Mouse (Mus musculus) CH12.LX (cell line): Measurements from ENCODE around the gene Bysl. TPM values are rescaled to one million over a fixed set of nuclear protein-coding genes. Genes with fewer than 3 reads are reported as not detected.

Source experiments
- DNase-seq: peaks from one replicate; pipeline ENCODE4 v3.0.0-alpha.2; 2013; ENCODE audit errors: extremely low read depth
- H3K27ac ChIP-seq: 2 replicates; pipeline ENCODE4 v1.5.1; 2012; ENCODE audit warnings: low read depth, mild to moderate bottlenecking, control low read depth, moderate library complexity; ENCODE audit not compliant: insufficient read depth
- H3K27me3 ChIP-seq: replicated peaks from 2 replicates; pipeline ENCODE3; 2012; ENCODE audit warnings: inconsistent platforms
- H3K36me3 ChIP-seq, 2 experiments: replicated peaks in 1 of 2; 2 replicates each; pipeline versions ENCODE3 to v1.6.1; 2012; ENCODE audit warnings: inconsistent platforms in 1 of 2, low read length in 1 of 2, mild to moderate bottlenecking in 1 of 2, mixed read lengths in 1 of 2, moderate library complexity in 1 of 2; ENCODE audit not compliant: control insufficient read depth in 1 of 2, insufficient read depth in 1 of 2
- H3K4me1 ChIP-seq, 2 experiments: 2 replicates each; pipeline ENCODE4 v1.6.1; 2012; ENCODE audit warnings: inconsistent platforms in 1 of 2, moderate library complexity in 1 of 2; ENCODE audit not compliant: insufficient read depth in 2 of 2, control insufficient read depth in 1 of 2
- H3K4me2 ChIP-seq: 2 replicates; pipeline ENCODE4 v1.6.1; 2012; ENCODE audit warnings: low read depth, mild to moderate bottlenecking, control low read depth; ENCODE audit not compliant: poor library complexity, insufficient read depth, severe bottlenecking
- H3K4me3 ChIP-seq, 3 experiments: fragments of 150-350 bp in 1 of 3; sonication (generic) in 1 of 3; replicated peaks in 1 of 3; 2 replicates each; pipeline versions ENCODE3 to v1.5.1; 2011 to 2012; ENCODE audit warnings: low read depth in 2 of 3, low read length in 2 of 3, mild to moderate bottlenecking in 2 of 3, moderate library complexity in 2 of 3, control low read depth in 1 of 3, improper control_type of control experiment in 1 of 3, inconsistent platforms in 1 of 3, mixed read lengths in 1 of 3; ENCODE audit not compliant: poor library complexity in 1 of 3
- H3K79me2 ChIP-seq: replicated peaks from 2 replicates; pipeline ENCODE4 v1.6.1; 2012; ENCODE audit warnings: mild to moderate bottlenecking, moderate library complexity; ENCODE audit not compliant: control insufficient read depth, poor library complexity, insufficient read depth, severe bottlenecking; ENCODE audit errors: extremely low read depth
- H3K9ac ChIP-seq: 2 replicates; pipeline ENCODE4 v1.6.1; 2012; ENCODE audit warnings: low read depth, mild to moderate bottlenecking, control low read depth, moderate library complexity; ENCODE audit not compliant: insufficient read depth
- H3K9me3 ChIP-seq: replicated peaks from 2 replicates; pipeline ENCODE3; 2012; ENCODE audit warnings: low read length, inconsistent platforms, mixed read lengths
- CHD1 ChIP-seq: IDR thresholded peaks from 2 replicates; pipeline ENCODE4 v1.6.1; 2012; ENCODE audit warnings: low read depth, low read length, improper control_type of control experiment, inconsistent platforms
- CHD2 ChIP-seq: IDR thresholded peaks from 2 replicates; pipeline ENCODE4 v1.6.1; 2011; ENCODE audit warnings: low read length, improper control_type of control experiment
- E2F4 ChIP-seq: IDR thresholded peaks from 2 replicates; pipeline ENCODE4 v1.6.1; 2011; ENCODE audit warnings: low read depth, low read length, improper control_type of control experiment; ENCODE audit not compliant: insufficient replicate concordance
- ETS1 ChIP-seq: conservative IDR thresholded peaks from 2 replicates; pipeline ENCODE4 v1.6.1; 2012; ENCODE audit warnings: low read depth, mild to moderate bottlenecking, inconsistent platforms, low read length, improper control_type of control experiment, moderate library complexity
- GABPA ChIP-seq: IDR thresholded peaks from 2 replicates; pipeline ENCODE4 v1.6.1; 2012; ENCODE audit warnings: low read depth, low read length, improper control_type of control experiment, inconsistent platforms; ENCODE audit not compliant: insufficient replicate concordance
- KAT2A ChIP-seq: IDR thresholded peaks from 2 replicates; pipeline ENCODE4 v1.6.1; 2012; ENCODE audit warnings: low read length, improper control_type of control experiment, inconsistent platforms; ENCODE audit not compliant: insufficient replicate concordance
- MAFK ChIP-seq: IDR thresholded peaks from 2 replicates; pipeline ENCODE4 v1.6.1; 2011; ENCODE audit warnings: low read length, improper control_type of control experiment; ENCODE audit not compliant: insufficient replicate concordance
- MAZ ChIP-seq: IDR thresholded peaks from 2 replicates; pipeline ENCODE4 v1.6.1; 2012; ENCODE audit warnings: low read depth, mild to moderate bottlenecking, inconsistent platforms, low read length, improper control_type of control experiment, moderate library complexity
- MEF2A ChIP-seq: IDR thresholded peaks from 2 replicates; pipeline ENCODE4 v1.6.1; 2014; ENCODE audit warnings: low read depth, mild to moderate bottlenecking, inconsistent platforms, low read length, improper control_type of control experiment, borderline replicate concordance
- RCOR1 ChIP-seq: conservative IDR thresholded peaks from 2 replicates; pipeline ENCODE4 v1.6.1; 2012; ENCODE audit warnings: low read depth, mild to moderate bottlenecking, inconsistent platforms, low read length, improper control_type of control experiment
- SMC3 ChIP-seq: IDR thresholded peaks from 2 replicates; pipeline ENCODE4 v1.6.1; 2011; ENCODE audit warnings: low read depth, low read length, improper control_type of control experiment
- TBP ChIP-seq: conservative IDR thresholded peaks from 2 replicates; pipeline ENCODE4 v1.6.1; 2011; ENCODE audit warnings: low read depth, low read length, improper control_type of control experiment
- TCF12 ChIP-seq: IDR thresholded peaks from 2 replicates; pipeline ENCODE4 v1.6.1; 2014; ENCODE audit warnings: low read depth, mild to moderate bottlenecking, inconsistent platforms, low read length, improper control_type of control experiment
- USF1 ChIP-seq: IDR thresholded peaks from 2 replicates; pipeline ENCODE4 v1.6.1; 2014; ENCODE audit warnings: low read depth, mild to moderate bottlenecking, inconsistent platforms, low read length, improper control_type of control experiment
- USF2 ChIP-seq: conservative IDR thresholded peaks from 2 replicates; pipeline ENCODE4 v1.6.1; 2011; ENCODE audit warnings: low read depth, low read length, improper control_type of control experiment
- dilution Hi-C: fragments of 300-500 bp; cut with MboI; formaldehyde crosslinking; loops from 2 replicates; pipeline ENCODE4 v1.14.3; 2020; ENCODE audit warnings: low sequenced_read_pairs; ENCODE audit not compliant: extremely low pct_unique_long_range_greater_than_20kb, extremely low pct_ligation_motif_present
- in situ Hi-C: fragments of 300-500 bp; cut with MboI; formaldehyde crosslinking; loops from 3 replicates; pipeline ENCODE4 v1.14.3; 2019; ENCODE audit warnings: low sequenced_read_pairs, low pct_ligation_motif_present, low pct_unique_long_range_greater_than_20kb, mixed read lengths
- polyA plus RNA-seq: library from polyadenylated mRNA; unstranded; fragments of >175 nt; gene quantifications from 2 replicates; pipeline ENCODE4 v1.2.1, GENCODE M21; 2012; ENCODE audit warnings: low read depth; ENCODE audit not compliant: insufficient read length
- total RNA-seq, 2 experiments: library from RNA; depleted of rRNA; stranded (reverse); fragments of 300-350 nt in 1 of 2; fragments of >200 nt in 1 of 2; gene quantifications; 2 replicates each; pipeline ENCODE4 v1.2.3; 2012 to 2014

The Bysl gene
- total and polyA plus RNA-seq, 3 experiments, result 24.0 to 60.5 (median 28.0) TPM

DNA sequence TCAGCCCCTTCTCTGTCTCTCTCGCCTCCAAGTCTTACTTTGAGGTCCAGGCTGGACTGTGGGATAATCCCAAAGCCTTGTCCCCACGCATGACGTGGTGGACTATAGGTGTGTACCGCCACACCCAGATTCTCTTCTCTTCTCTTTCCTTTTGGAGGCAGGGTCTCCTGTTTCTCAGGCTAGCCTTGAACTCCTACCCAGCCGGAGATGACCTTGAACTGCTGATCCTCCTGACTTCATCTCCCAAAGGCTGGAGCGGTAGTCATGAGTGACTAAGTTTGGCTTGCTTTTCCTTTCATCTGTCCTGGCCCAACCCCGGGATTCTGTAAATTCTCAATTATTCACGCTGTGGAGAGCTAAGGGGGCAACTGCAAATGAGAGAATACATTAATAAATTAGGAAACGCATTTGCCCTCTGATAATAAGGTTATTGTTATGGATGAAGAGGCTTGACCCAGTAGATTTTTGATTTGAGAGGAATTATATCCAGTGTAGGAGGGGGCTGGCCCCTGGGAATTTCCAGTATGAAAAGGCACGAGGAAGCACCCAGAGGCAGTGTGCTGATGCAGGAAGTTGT lies 42.3 kb downstream of the Bysl start:
- Histone ChIP-seq H3K4me2 (no peak overlapping the region), H3K36me3 (no peaks in the 10 kb centered on the region), H3K4me3 (no peak overlapping the region), H3K4me1 (no peaks in the 10 kb centered on the region), H3K9me3 (no peaks in the 10 kb centered on the region), H3K79me2 (no peaks in the 10 kb centered on the region), H3K9ac (no peak overlapping the region), H3K27ac (no peak overlapping the region), H3K27me3 (peaks cover 3% of the 10 kb centered on the region)
- no peak for DNase-seq
- in situ Hi-C loops, result no loop called here
- dilution Hi-C loops, result no loop called here
- TF ChIP-seq MAFK (no peak), CHD2 (no peak), ETS1 (no peak), TBP (no peak), RCOR1 (no peak), MEF2A (no peak), E2F4 (no peak), CHD1 (no peak), USF1 (no peak)

DNA sequence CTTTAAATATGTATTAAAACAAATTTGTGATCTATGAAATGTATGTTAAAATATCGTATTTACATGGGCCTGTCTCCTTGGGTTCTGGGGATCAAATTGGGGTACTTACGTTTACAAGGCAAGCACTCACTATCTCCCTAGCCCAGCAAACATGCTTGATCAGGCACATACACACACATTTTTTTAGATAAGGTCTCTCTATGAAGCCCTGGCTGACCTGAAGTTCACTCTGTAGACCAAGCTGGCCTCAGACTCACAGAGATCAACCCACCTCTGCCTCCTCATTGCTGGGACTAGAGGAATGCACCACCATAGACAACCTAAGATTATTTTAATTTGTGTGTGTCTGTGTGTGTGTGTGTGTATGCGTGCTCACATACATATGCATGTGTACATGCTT lies 42.9 kb downstream of the Bysl start:
- Histone ChIP-seq H3K27ac (no peak overlapping the region), H3K79me2 (no peaks in the 10 kb centered on the region), H3K4me2 (no peak overlapping the region), H3K4me1 (no peaks in the 10 kb centered on the region), H3K9me3 (no peaks in the 10 kb centered on the region), H3K27me3 (peaks cover 2% of the 10 kb centered on the region), H3K9ac (no peak overlapping the region), H3K36me3 (no peaks in the 10 kb centered on the region), H3K4me3 (no peak overlapping the region)
- no peak for DNase-seq
- dilution Hi-C loops (no loop called here), in situ Hi-C loops (no loop called here)
- TF ChIP-seq MEF2A, result no peak
- no peak for TF ChIP-seq USF2
- no peak for TF ChIP-seq KAT2A
- TF ChIP-seq SMC3, result no peak
- no peak for TF ChIP-seq GABPA
- no peak for TF ChIP-seq TCF12
- TF ChIP-seq E2F4, result no peak
- no peak for TF ChIP-seq MAZ
